Mouse (Mus musculus) retina, postnatal 1 day (tissue): Measurements from ENCODE around the gene Exo5.

Source experiments
- DNase-seq: peaks from one replicate; pipeline ENCODE4 v3.0.0-alpha.2; 2012

Exo5 gene

DNA sequence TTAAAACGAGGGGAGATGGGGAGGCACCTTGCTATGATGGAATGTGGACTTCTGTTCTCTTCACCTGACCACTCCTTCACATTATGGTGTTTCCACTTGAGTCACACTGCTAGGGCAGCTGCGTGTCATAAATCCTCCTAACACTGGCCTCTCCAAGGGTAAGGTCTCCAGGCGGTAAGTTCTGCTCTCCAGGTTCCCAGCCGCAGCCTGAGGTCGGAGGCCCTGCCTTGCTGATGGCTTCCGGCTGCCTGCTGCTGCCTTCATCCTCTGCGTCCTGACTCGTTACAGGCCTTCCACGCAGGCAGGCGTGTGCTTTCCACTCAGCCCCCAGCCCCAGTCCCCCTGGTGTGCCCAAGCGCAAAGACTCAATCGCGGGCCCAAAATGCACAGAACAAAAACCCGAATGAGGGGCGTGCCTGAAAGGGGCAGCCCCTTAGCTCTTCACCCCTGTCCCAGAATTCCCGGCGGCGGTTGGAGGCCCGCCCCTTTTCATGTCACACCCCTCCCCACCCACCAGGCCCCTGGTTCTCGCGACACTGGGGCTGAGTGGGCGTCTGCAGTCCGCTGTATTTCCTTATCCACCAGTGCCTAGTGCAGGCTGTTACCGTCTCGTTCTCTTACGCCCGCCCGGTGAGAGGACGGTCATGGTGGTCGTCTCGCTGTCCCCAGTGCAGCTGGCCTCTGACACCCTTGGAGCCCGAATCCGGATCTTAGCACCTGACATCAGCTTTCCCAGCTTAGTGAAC, at the start of gene Exo5:
Exo5 (minus strand) TSS at position 464 of the 746 bp plus-strand sequence.
- peak; percentile 97 for DNase-seq

DNA sequence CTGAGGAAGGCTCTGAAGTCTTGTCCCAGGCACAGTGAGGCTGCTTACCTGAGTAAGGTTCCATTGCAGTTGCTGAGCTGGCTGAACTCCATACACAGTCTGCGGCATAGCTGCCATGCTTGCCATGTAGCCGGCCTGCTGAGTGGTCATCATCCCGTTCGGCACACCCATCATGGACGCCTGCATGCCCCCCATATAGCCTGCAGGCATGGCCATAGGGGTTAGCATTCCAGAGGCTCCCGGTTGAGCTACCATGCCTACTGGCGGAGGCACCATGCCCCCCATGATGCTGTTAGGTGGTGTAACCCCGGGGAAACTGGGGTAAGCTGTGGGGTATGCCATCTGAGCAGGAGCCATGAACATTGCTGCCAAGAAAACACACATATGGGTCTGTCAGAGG, 47.0 kb upstream of the Exo5 start:
- no peak for DNase-seq

- peak; percentile 57 for DNase-seq
Measured at GRCm38 (mm10) chr4:120969382-120970146, 44.7 kb upstream of the Exo5 start.

- DNase-seq, result no peak
Measured at GRCm38 (mm10) chr4:120968486-120968885, 43.7 kb upstream of the Exo5 start.

DNA sequence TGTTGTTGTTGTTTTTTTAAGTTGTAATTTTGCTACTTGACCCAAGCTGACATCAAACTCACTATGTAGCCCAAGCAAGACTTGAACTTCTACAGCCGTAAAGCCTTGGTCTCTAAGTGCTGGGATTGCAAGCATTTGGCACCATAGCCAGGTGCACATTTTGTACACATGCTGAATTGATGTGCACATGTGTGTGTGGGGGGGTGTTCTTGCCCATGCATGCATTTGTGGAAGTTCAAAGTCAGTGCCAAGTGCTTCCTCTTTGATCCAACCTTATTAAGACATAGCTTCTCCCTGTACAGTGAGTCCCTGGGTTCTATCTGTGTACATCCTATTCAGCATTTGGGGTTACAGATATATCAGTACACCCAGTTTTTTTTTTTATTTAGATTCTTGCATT, 30.8 kb upstream of the Exo5 start:
- no peak for DNase-seq

- DNase-seq, result no peak
Measured at GRCm38 (mm10) chr4:120953667-120954066, 28.9 kb upstream of the Exo5 start.

GRCm38 (mm10) chr4:120953038-120953437, 28.2 kb upstream of the Exo5 start:
- DNase-seq, result no peak

DNA sequence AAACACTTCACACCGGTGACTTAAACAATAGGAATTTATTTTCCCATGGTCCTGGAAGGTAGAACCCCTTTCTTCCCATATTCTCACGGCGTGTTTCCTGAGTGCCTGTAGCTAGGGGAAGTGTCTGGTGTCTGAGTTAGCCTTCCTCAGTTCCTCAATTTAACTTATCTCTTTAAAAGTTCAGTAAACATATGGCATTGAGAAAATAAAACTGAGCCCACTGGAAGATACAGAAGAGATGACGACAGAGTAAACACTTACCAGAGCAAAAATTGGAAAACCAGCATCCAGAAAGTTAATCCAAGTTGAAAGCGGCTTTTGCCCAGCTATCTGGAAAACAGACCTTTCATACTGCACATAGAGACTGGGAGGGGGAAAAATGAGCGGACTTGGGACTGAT, 27.3 kb upstream of the Exo5 start:
- no peak for DNase-seq

DNA sequence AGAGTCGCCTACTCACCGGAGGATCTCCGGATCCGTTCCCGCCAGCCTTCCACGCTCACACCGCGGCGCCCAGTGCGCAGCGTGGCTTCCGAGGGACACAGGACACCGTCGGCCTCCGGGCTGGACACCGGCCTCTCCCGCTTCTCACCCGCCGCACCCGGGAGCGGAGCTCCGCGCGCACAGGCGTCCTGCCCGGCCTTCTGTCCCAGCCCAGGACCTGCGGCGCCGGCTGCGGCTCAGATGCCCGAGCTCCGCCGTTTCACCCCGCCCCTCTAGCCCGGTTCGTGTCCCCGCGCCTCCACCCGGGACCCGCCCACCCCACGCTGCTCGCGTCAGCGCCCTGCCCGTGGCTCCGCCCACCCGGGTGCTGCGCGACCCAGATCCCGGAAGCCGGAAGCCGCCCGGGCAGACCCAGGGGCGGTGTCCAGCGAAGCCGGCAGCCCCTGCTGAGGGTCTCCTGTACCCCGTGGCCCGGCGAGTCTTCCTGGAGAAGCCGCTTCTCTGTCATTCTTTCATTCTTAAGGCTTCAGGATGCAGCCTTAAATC, 26.7 kb upstream of the Exo5 start, which contains the start of gene Zfp69:
Zfp69 (minus strand) TSS at position 272 of the 546 bp plus-strand sequence.
- DNase-seq, result peak; percentile 94

DNA sequence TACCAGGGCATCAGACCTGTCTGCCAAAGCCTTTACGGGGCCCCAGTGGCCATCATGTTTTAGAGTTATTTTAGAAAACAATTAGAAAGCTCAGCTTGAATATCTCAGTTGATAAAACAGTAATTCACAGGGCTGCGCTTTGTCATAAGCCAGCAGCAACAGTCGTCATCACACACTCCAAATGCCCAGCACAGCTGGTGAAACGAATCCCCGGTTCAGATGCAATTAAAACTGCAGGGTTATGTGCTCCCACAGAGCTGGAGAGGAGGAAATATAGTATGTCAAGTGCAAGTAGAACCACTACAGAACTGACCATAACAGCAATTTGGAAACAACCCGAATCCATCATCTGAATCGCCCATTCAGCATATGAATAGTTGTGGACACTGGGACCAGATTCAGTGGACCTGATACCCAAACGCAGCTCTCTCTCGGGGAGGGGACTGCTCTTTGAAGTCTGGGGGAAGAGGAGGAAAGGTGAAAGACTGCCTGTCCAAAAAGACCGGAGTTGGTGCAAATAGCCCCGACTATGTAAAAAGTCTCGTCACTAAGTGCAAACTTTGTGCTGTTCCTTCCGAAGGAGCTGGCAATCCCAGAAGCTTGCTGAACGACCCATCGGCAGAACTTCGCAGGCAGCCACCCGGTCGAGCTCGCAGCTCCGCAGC, 26.1 kb upstream of the Exo5 start:
- DNase-seq, result no peak

- no peak for DNase-seq
Measured at GRCm38 (mm10) chr4:120948938-120949337, 24.1 kb upstream of the Exo5 start.

DNA sequence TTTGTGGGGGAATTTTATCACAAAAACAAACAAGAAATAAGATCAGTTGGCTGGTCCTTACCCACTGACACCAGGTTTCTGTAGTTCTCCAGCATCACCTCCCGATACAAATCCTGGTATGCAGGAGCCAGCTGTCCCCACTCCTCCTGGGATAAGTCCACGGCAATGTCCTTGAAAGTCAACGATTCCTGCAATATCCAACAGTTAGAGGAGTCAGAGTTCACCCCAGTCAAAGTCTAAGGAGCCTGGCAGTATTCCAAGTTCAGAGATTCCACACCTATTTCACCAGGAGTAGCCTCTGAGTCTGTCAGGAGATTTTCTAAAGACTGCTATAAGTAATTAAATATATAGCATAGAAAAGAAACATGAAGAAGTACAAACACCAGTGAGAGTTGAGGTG, 10.2 kb upstream of the Exo5 start:
- DNase-seq, result no peak

- no peak for DNase-seq
Measured at GRCm38 (mm10) chr4:120930736-120931135, 5.9 kb upstream of the Exo5 start.

DNA sequence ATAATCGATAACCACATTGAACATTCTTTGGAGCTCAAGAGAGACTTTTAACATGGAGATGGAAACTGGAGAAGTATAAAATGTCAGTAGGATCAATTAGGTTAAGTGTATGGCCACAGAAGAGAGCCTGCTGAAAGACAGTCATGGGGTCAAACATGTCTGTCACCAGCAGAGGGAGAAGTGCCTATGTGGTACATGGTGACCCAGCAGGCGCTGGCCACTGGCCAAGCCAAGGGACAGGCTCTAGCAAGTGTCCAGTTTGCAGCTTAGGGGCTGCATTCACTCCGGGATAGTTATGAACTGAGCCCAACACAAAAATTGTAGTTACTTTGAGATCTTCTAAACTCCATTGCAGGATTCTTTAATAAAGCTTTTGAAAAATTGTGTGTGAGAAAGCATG, 3.9 kb upstream of the Exo5 start:
- peak; percentile 56 for DNase-seq

DNA sequence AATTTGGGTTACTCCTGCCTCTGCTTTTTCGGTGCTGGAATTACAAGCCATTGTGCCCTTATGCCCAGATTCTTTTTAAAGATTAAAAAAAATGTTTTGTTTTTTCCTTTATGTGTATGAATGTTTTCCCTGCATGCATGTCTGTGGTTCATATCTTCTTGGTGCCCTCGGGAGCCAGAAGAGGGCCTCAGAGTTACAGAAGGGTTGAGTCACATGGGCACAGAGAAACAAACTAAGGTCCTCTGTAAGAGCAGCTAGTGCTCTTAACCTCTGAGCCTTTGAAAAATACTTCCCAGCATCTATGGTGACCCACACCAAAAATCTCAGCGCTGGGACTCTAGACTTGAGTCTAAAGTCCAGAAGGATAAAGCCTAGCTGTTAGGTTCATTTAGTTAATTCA, 569 bp upstream of the Exo5 start:
- peak; percentile 55 for DNase-seq

DNA sequence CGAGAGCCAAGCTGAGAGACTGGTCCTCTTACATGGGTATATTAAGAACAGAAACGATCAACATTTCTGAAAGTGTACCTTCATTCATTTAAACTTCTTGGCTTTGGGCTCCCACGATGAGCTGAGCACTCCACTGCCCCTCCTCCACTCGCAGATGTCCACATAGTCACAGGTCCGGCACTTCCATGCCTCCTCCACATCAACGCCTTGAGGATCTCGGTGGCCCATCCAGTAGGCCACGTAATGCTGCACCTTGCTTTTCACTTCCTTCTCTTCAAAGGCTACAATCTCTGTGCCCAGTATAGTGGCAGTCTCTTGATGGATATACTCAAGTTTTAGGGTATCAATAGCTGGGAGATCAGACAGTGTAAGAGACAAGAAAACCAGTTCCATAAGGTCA, 3.4 kb downstream of the Exo5 start:
- no peak for DNase-seq

- DNase-seq, result no peak
Measured at GRCm38 (mm10) chr4:120914501-120914900, 10.3 kb downstream of the Exo5 start.

DNA sequence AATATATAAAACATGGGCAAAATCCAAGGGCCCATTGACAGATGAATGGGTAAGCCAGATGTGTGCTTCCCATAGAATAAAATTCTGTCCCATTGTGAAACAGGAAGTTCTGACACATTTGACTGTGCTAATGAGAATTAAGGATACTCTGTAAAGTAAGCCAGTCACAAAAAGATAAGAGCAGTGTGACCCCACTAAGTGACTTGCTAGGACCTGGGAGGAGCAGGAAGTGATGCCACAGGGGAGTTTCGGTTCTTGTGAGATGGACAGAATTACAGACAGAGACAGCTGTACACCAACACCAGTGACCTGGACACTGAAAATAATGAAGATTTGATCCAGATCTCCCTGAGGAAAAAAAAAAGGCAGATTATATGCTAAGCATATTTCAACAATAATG, 11.0 kb downstream of the Exo5 start:
- no peak for DNase-seq

DNA sequence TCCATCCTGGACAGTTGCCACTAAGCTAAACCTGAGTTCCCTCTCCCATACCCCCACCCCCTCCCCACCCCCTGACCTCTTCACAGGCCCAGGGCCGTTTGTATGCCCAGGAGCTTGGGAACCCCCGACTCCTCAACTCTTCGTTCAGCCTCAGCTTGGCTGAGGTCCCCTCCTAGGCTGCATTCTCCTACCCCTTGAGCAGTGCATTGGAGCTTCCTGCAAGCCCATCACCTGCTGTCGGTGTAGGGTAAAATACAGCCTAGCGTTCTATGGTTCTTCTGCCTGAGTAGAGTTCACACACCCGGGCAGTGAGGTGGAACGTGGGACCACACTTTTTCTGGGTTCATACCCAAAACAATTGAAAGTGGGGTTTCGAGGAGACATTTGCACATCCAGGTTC, 11.4 kb downstream of the Exo5 start:
- DNase-seq, result no peak

DNA sequence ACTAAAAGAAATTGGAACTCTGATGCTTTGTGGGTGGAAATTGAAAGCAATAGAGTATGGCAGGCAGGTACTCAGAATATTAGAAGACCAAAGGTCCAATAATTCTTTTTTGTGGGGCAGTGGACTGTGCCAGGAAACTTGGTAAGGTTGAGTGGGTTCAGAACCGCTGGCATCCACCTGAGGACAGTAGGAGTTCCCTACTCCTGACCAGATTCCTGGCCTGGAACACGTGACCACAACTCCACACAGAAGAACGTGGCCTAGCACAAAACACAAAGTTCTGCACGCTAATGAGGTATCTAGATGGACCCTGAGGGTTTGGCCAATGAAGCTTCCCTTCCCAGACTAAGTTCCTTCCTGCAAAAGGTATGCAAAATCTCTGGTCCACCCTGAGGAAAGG, 12.0 kb downstream of the Exo5 start:
- no peak for DNase-seq

DNA sequence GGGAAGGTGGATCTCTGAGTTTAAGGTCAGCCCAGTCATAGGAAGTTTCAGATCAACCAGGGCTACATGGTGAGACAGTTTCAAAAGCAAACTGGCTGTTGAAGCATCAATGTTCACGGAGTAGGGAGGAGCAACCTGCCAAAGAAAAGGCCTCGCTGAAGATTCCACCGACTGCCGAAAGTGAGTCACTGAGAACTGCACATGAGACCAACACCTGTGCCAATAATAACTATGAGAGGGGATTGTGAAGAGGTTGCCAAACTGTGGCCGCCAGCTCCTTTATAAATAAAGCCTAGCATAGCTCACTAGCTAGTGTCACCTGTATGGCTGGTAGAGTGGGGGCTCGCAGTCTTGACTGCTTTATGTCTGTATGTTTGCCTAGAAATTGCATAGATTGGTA, 13.7 kb downstream of the Exo5 start:
- DNase-seq, result no peak

- DNase-seq, result peak; percentile 91
Measured at GRCm38 (mm10) chr4:120909558-120910150, 15.2 kb downstream of the Exo5 start.

- no peak for DNase-seq
Measured at GRCm38 (mm10) chr4:120905644-120906043, 19.2 kb downstream of the Exo5 start.
